Mouse (Mus musculus): ENCODE measurements at regions not wholly inside any gene's neighbourhood (a gene's known extent, or its start where the extent isn't known, plus 50 kb on each side); places are given as distances from the start of the nearest gene placed in this dataset.

GRCm38 (mm10) chr1:55960291-55960690 lies 554.6 kb downstream of the Plcl1 start:
- WGBS: 21% methylated on average over 6 of the region's 6 CpGs
- Histone ChIP-seq H3K27me3 (ENCODE audit: low read depth, poor library complexity, severe bottlenecking) (no peaks in the 10 kb centered on the region), H3K4me1 (no peaks in the 10 kb centered on the region), H3K27ac (replicated peaks) (no peak overlapping the region), H3K4me3 (no peak overlapping the region), H3K36me3 (no peaks in the 10 kb centered on the region), H3K9me3 (replicated peaks) (no peaks in the 10 kb centered on the region)
- DNase-seq (ENCODE audit: low spot score): peak; percentile 68

- Histone ChIP-seq H3K4me1 (no peaks in the 10 kb centered on the region), H3K27me3 (ENCODE audit: low read depth, poor library complexity, severe bottlenecking) (no peaks in the 10 kb centered on the region), H3K27ac (replicated peaks) (no peak overlapping the region), H3K36me3 (no peaks in the 10 kb centered on the region), H3K4me3 (no peak overlapping the region), H3K9me3 (replicated peaks) (no peaks in the 10 kb centered on the region)
- whole genome bisulfite sequencing: 92% methylated on average over 5 of the region's 5 CpGs
- no peak for DNase-seq (ENCODE audit: low spot score)
These were observed 558.1 kb downstream of the Plcl1 start for GRCm38 (mm10) chr1:55963867-55964266.

GRCm38 (mm10) chr1:55966273-55966672 lies 560.6 kb downstream of the Plcl1 start:
- Histone ChIP-seq H3K4me3 (no peak overlapping the region), H3K27ac (replicated peaks) (no peak overlapping the region), H3K9me3 (replicated peaks) (no peaks in the 10 kb centered on the region), H3K4me1 (no peaks in the 10 kb centered on the region), H3K36me3 (no peaks in the 10 kb centered on the region), H3K27me3 (ENCODE audit: low read depth, poor library complexity, severe bottlenecking) (no peaks in the 10 kb centered on the region)
- WGBS: 89% methylated on average over 2 of the region's 2 CpGs
- DNase-seq (ENCODE audit: low spot score): no peak

GRCm38 (mm10) chr1:55967869-55968268 lies 562.1 kb downstream of the Plcl1 start:
- Histone ChIP-seq H3K36me3 (no peaks in the 10 kb centered on the region), H3K27ac (replicated peaks) (no peak overlapping the region), H3K27me3 (ENCODE audit: low read depth, poor library complexity, severe bottlenecking) (no peaks in the 10 kb centered on the region), H3K4me3 (no peak overlapping the region), H3K4me1 (no peaks in the 10 kb centered on the region), H3K9me3 (replicated peaks) (no peaks in the 10 kb centered on the region)
- 91% methylated on average over 7 of the region's 7 CpGs for WGBS
- DNase-seq (ENCODE audit: low spot score): no peak

GRCm38 (mm10) chr1:55977796-55978195 lies 572.1 kb downstream of the Plcl1 start:
- Histone ChIP-seq H3K4me1 (no peaks in the 10 kb centered on the region), H3K27ac (replicated peaks) (no peak overlapping the region), H3K36me3 (no peaks in the 10 kb centered on the region), H3K9me3 (replicated peaks) (no peaks in the 10 kb centered on the region), H3K4me3 (no peak overlapping the region), H3K27me3 (ENCODE audit: low read depth, poor library complexity, severe bottlenecking) (no peaks in the 10 kb centered on the region)
- 97% methylated on average over 3 of the region's 3 CpGs for WGBS
- DNase-seq (ENCODE audit: low spot score): no peak

- H3K36me3 ChIP-seq: no peaks in the 10 kb centered on the region
- H3K4me1 ChIP-seq: no peaks in the 10 kb centered on the region
- no peak for DNase-seq (ENCODE audit: low spot score)
- no peak overlapping the region for H3K4me3 ChIP-seq
- H3K9me3 ChIP-seq (replicated peaks): no peaks in the 10 kb centered on the region
- WGBS: 66% methylated on average over 5 of the region's 5 CpGs
- H3K27me3 ChIP-seq (ENCODE audit: low read depth, poor library complexity, severe bottlenecking): no peaks in the 10 kb centered on the region
- H3K27ac ChIP-seq (replicated peaks): no peak overlapping the region
These were observed 577.9 kb downstream of the Plcl1 start for GRCm38 (mm10) chr1:55983522-55984066.

- Histone ChIP-seq H3K27me3 (ENCODE audit: low read depth, poor library complexity, severe bottlenecking) (no peaks in the 10 kb centered on the region), H3K9me3 (replicated peaks) (no peaks in the 10 kb centered on the region), H3K27ac (replicated peaks) (no peak overlapping the region), H3K4me3 (no peak overlapping the region), H3K4me1 (no peaks in the 10 kb centered on the region), H3K36me3 (no peaks in the 10 kb centered on the region)
- no peak for DNase-seq (ENCODE audit: low spot score)
- WGBS: 91% methylated on average over 6 of the region's 6 CpGs
These were observed 591.4 kb downstream of the Plcl1 start for GRCm38 (mm10) chr1:55997074-55997473.
